Mouse (Mus musculus) cerebellum, adult 2 months (tissue): ENCODE results near the gene Ephb6.

ENCODE experiments used
- CTCF ChIP-seq: fragments of 200-500 bp; IDR thresholded peaks from 2 replicates; pipeline ENCODE4 v1.5.1; 2011; ENCODE audit warnings: low read depth, mild to moderate bottlenecking, control low read depth, low read length, moderate library complexity, borderline replicate concordance; ENCODE audit not compliant: insufficient read depth
- POLR2A ChIP-seq: fragments of 200-500 bp; IDR thresholded peaks from 2 replicates; pipeline ENCODE4 v1.6.1; 2011; ENCODE audit warnings: low read length, control low read depth, borderline replicate concordance; ENCODE audit not compliant: insufficient read depth

GRCm38 (mm10) chr6:41653173-41653572 lies 47.9 kb downstream of the Ephb6 start:
- no peak for TF ChIP-seq CTCF
- no peak for TF ChIP-seq POLR2A
